Mouse (Mus musculus): ENCODE measurements around the gene Cgas. TPM values are rescaled to one million over a fixed set of nuclear protein-coding genes. Genes with fewer than 3 reads are reported as not detected.
A peak's percentile ranks its signal among the peaks of the same experiment; 100 is the strongest.

The Cgas gene
- polyA plus RNA-seq, 1 experiment from 2014 or later, result 2.2 TPM

GRCm38 (mm10) chr9:78474270-78474669 is 31.2 kb upstream of the Cgas start:
- H3K4me2 ChIP-seq (replicated peaks; ENCODE audit: low read depth, low read length), result no peak overlapping the region
- no peaks in the 10 kb centered on the region for H3K4me1 ChIP-seq (ENCODE audit: control insufficient read depth, insufficient read depth, low read length)
- H3K27ac ChIP-seq (ENCODE audit: low read depth, low read length), result no peak overlapping the region
- no peak for ATAC-seq (ENCODE audit: low FRiP score, low TSS enrichment)
- no peaks in the 10 kb centered on the region for H3K27me3 ChIP-seq (ENCODE audit: control insufficient read depth, insufficient read depth, low read length)
- H3K9ac ChIP-seq (ENCODE audit: low read depth, low read length), result no peak overlapping the region
- H3K9me3 ChIP-seq (ENCODE audit: control insufficient read depth, low read length), result no peaks in the 10 kb centered on the region
- no peak overlapping the region for H3K4me3 ChIP-seq (ENCODE audit: low read length)
- H3K36me3 ChIP-seq (ENCODE audit: control insufficient read depth, insufficient read depth, low read length), result peaks cover 57% of the 10 kb centered on the region
- WGBS, result 80% methylated on average over 2 of the region's 2 CpGs

GRCm38 (mm10) chr9:78473588-78473987 is 30.6 kb upstream of the Cgas start:
- H3K27me3 ChIP-seq (ENCODE audit: control insufficient read depth, insufficient read depth, low read length), result no peaks in the 10 kb centered on the region
- H3K9me3 ChIP-seq (ENCODE audit: control insufficient read depth, low read length), result no peaks in the 10 kb centered on the region
- no peak overlapping the region for H3K27ac ChIP-seq (ENCODE audit: low read depth, low read length)
- no peak overlapping the region for H3K4me3 ChIP-seq (ENCODE audit: low read length)
- H3K4me1 ChIP-seq (ENCODE audit: control insufficient read depth, insufficient read depth, low read length), result no peaks in the 10 kb centered on the region
- H3K9ac ChIP-seq (ENCODE audit: low read depth, low read length), result no peak overlapping the region
- H3K4me2 ChIP-seq (replicated peaks; ENCODE audit: low read depth, low read length), result no peak overlapping the region
- no peak for ATAC-seq (ENCODE audit: low FRiP score, low TSS enrichment)
- 60% methylated on average over 8 of the region's 8 CpGs for WGBS
- peaks cover 57% of the 10 kb centered on the region for H3K36me3 ChIP-seq (ENCODE audit: control insufficient read depth, insufficient read depth, low read length)

DNA sequence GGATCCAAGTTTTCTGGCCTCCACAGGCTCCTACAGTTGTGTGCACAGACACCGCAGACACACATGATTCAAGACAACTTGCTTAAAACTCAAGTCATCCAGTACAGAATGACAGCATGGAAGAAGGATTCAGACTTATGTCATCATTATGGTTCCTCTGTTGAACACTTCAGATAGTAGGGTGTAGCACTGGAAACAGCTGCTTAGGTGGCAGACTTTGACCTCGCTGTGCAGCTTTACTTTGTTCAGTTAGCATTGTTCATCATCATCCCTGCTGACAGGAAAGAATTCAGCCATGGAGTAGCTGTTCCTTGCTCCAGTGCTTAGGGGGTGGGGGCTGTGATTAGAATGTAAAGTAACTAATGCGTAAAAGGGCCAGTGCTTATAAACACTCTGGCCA is 22.7 kb upstream of the Cgas start:
- no peak for ATAC-seq (ENCODE audit: low FRiP score, low TSS enrichment)
- peaks cover 57% of the 10 kb centered on the region for H3K36me3 ChIP-seq (ENCODE audit: control insufficient read depth, insufficient read depth, low read length)

GRCm38 (mm10) chr9:78463337-78463736 is 20.3 kb upstream of the Cgas start:
- no peak overlapping the region for H3K4me3 ChIP-seq (ENCODE audit: low read length)
- H3K36me3 ChIP-seq (ENCODE audit: control insufficient read depth, insufficient read depth, low read length), result peaks cover 52% of the 10 kb centered on the region
- no peaks in the 10 kb centered on the region for H3K4me1 ChIP-seq (ENCODE audit: control insufficient read depth, insufficient read depth, low read length)
- H3K27me3 ChIP-seq (ENCODE audit: control insufficient read depth, insufficient read depth, low read length), result no peaks in the 10 kb centered on the region
- WGBS, result 94% methylated on average over 4 of the region's 4 CpGs
- ATAC-seq (ENCODE audit: low FRiP score, low TSS enrichment), result no peak
- no peak overlapping the region for H3K4me2 ChIP-seq (replicated peaks; ENCODE audit: low read depth, low read length)
- no peaks in the 10 kb centered on the region for H3K9me3 ChIP-seq (ENCODE audit: control insufficient read depth, low read length)
- H3K27ac ChIP-seq (ENCODE audit: low read depth, low read length), result no peak overlapping the region
- no peak overlapping the region for H3K9ac ChIP-seq (ENCODE audit: low read depth, low read length)

More for the DNA sequence above, 22.7 kb upstream of the Cgas start:
- H3K9me3 ChIP-seq (ENCODE audit: control insufficient read depth, low read length), result no peaks in the 10 kb centered on the region
- no peak overlapping the region for H3K4me3 ChIP-seq (ENCODE audit: low read length)
- no peak overlapping the region for H3K27ac ChIP-seq (ENCODE audit: low read depth, low read length)
- no peaks in the 10 kb centered on the region for H3K27me3 ChIP-seq (ENCODE audit: control insufficient read depth, insufficient read depth, low read length)
- WGBS, result 95% methylated on average over 3 of the region's 3 CpGs
- no peak overlapping the region for H3K4me2 ChIP-seq (replicated peaks; ENCODE audit: low read depth, low read length)
- H3K9ac ChIP-seq (ENCODE audit: low read depth, low read length), result no peak overlapping the region
- H3K4me1 ChIP-seq (ENCODE audit: control insufficient read depth, insufficient read depth, low read length), result no peaks in the 10 kb centered on the region

DNA sequence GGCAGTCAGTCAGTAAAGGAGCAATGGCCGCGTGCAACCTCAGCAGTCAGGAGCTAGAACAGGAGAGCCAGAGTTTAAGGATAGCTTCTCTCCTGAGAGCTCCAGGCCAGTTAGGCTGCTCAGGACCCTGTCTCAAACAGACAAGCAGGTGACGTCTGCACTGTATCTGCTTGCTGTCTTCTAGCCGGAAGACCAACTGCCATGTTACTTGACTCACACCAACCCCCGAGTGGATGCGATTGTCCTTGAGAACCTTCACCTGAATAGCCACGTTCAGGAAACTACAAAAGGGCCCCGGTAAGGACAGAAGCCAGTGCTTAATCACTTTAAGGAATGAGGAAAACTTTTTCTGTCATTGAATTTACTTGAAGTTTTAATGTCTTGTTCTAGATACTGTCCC is 14.0 kb upstream of the Cgas start:
- H3K27ac ChIP-seq (ENCODE audit: low read depth, low read length), result no peak overlapping the region
- ATAC-seq (ENCODE audit: low FRiP score, low TSS enrichment), result no peak
- WGBS, result 92% methylated on average over 8 of the region's 8 CpGs
- H3K9me3 ChIP-seq (ENCODE audit: control insufficient read depth, low read length), result no peaks in the 10 kb centered on the region
- H3K4me1 ChIP-seq (ENCODE audit: control insufficient read depth, insufficient read depth, low read length), result no peaks in the 10 kb centered on the region
- H3K36me3 ChIP-seq (ENCODE audit: control insufficient read depth, insufficient read depth, low read length), result peaks cover 46% of the 10 kb centered on the region
- H3K27me3 ChIP-seq (ENCODE audit: control insufficient read depth, insufficient read depth, low read length), result no peaks in the 10 kb centered on the region
- no peak overlapping the region for H3K4me3 ChIP-seq (ENCODE audit: low read length)
- H3K4me2 ChIP-seq (replicated peaks; ENCODE audit: low read depth, low read length), result no peak overlapping the region
- H3K9ac ChIP-seq (ENCODE audit: low read depth, low read length), result no peak overlapping the region

DNA sequence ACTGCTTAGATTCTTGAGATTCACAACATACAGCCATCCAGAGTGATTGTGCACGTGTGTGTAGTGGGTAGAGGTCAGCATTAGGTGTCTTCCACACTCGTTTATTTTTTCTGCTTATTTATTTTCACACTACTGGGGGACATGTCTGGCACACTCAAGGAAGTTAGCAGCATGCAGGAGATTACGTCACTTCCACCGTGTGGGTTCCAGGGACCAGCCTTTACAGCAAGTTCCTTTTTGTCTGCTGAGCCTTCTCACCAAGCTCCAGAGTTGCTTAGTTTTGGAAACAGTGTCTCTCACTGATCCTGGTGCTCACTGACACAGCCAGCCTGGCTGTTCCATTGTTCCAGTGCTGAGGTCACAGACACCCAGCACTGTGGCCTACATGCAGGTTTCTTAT is 8.3 kb upstream of the Cgas start:
- H3K9ac ChIP-seq (ENCODE audit: low read depth, low read length), result no peak overlapping the region
- no peak overlapping the region for H3K4me2 ChIP-seq (replicated peaks; ENCODE audit: low read depth, low read length)
- ATAC-seq (ENCODE audit: low FRiP score, low TSS enrichment), result no peak
- H3K4me3 ChIP-seq (ENCODE audit: low read length), result no peak overlapping the region
- H3K9me3 ChIP-seq (ENCODE audit: control insufficient read depth, low read length), result no peaks in the 10 kb centered on the region
- H3K36me3 ChIP-seq (ENCODE audit: control insufficient read depth, insufficient read depth, low read length), result peaks cover 14% of the 10 kb centered on the region; the same call in 1 of the 2 replicates
- no peaks in the 10 kb centered on the region for H3K4me1 ChIP-seq (ENCODE audit: control insufficient read depth, insufficient read depth, low read length)
- H3K27ac ChIP-seq (ENCODE audit: low read depth, low read length), result no peak overlapping the region
- 91% methylated on average over 4 of the region's 4 CpGs for WGBS
- peaks cover 5% of the 10 kb centered on the region; the same call in 1 of the 2 replicates for H3K27me3 ChIP-seq (ENCODE audit: control insufficient read depth, insufficient read depth, low read length)

- Histone ChIP-seq H3K36me3 (ENCODE audit: control insufficient read depth, insufficient read depth, low read length) (peaks cover 14% of the 10 kb centered on the region; the same call in 1 of the 2 replicates), H3K9ac (ENCODE audit: low read depth, low read length) (no peak overlapping the region), H3K27me3 (ENCODE audit: control insufficient read depth, insufficient read depth, low read length) (peaks cover 15% of the 10 kb centered on the region; the same call in 1 of the 2 replicates), H3K27ac (ENCODE audit: low read depth, low read length) (no peak overlapping the region), H3K4me3 (ENCODE audit: low read length) (no peak overlapping the region), H3K9me3 (ENCODE audit: control insufficient read depth, low read length) (no peaks in the 10 kb centered on the region), H3K4me2 (replicated peaks; ENCODE audit: low read depth, low read length) (no peak overlapping the region), H3K4me1 (ENCODE audit: control insufficient read depth, insufficient read depth, low read length) (no peaks in the 10 kb centered on the region)
- ATAC-seq (ENCODE audit: low FRiP score, low TSS enrichment), result no peak
- 85% methylated on average over 5 of the region's 5 CpGs for WGBS
Observed at GRCm38 (mm10) chr9:78450404-78450803, 7.4 kb upstream of the Cgas start.

DNA sequence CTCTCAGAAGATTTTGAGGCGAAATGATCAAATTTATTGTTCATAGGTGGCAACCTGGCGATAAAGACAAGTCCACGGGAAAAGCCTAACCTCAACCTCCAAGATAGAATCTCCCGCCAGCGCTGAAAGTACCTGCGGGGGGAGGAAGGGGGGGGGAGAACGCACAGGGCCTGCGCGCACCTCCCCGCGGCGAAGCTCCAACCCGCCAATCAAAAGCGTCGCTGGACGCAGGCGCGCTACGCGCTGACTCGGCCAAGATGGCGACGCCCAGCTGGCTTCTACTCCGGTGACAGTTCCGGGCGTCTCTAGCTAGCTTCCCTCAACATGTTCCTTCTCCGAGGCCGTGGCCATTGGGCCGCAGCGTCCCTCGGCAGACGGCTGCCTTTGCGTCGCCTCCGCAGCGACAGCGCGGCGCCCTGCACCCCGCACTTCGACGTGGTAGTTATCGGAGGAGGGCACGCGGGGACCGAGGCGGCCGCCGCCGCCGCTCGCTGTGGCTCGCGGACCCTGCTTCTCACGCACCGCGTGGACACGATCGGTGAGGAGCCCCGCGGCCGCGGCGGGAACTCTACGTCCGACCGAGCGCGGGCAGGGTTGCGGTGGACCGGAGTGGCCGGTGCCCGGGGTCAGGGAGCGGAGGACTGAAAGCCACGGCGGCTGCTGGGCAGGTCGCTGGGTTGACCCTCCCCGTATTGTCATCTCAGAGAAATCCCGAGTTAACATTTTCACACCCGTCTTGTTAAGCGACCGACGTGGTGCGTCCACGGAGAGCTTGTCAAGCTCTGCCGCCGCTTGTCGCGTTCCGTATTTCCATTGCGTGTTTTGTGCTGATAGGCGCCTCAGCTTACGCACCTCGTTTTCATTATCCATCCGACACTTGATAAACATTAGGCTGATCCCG is 5.2 kb upstream of the Cgas start, which contains the start of the genes Mto1 and Gm17324:
Gene Mto1 (plus strand): TSS at position 236 of the 901 bp plus-strand sequence.
Gene Gm17324 (minus strand): TSS at position 814 of the 901 bp plus-strand sequence.
- H3K4me3 ChIP-seq (ENCODE audit: low read length), result peak within 1 kb of the TSS; percentile 96
- peak within 1 kb of the TSS; percentile 69; the same call in 1 of the 2 replicates for H3K27ac ChIP-seq (ENCODE audit: low read depth, low read length)
- peak; percentile 95 for ATAC-seq (ENCODE audit: low FRiP score, low TSS enrichment)
- H3K27me3 ChIP-seq (ENCODE audit: control insufficient read depth, insufficient read depth, low read length), result peaks cover 30% of the 10 kb centered on the region
- peaks cover 6% of the 10 kb centered on the region; the same call in 1 of the 2 replicates for H3K36me3 ChIP-seq (ENCODE audit: control insufficient read depth, insufficient read depth, low read length)
- H3K9me3 ChIP-seq (ENCODE audit: control insufficient read depth, low read length), result no peaks in the 10 kb centered on the region
- peak within 1 kb of the TSS; percentile 77 for H3K4me2 ChIP-seq (replicated peaks; ENCODE audit: low read depth, low read length)
- WGBS, result under 1% methylated on average over 95 of the region's 96 CpGs
- H3K9ac ChIP-seq (ENCODE audit: low read depth, low read length), result peak within 1 kb of the TSS; percentile 94
- 0 out of 2 replicates have a peak, but pooled peaks cover 2% of the 10 kb centered on the region for H3K4me1 ChIP-seq (ENCODE audit: control insufficient read depth, insufficient read depth, low read length)

- 24% methylated on average over 9 of the region's 9 CpGs for whole genome bisulfite sequencing
Observed at GRCm38 (mm10) chr9:78447606-78447972, 4.6 kb upstream of the Cgas start.

More at GRCm38 (mm10) chr9:78447606-78447972, 4.6 kb upstream of the Cgas start:
- Histone ChIP-seq H3K9me3 (ENCODE audit: control insufficient read depth, low read length) (no peaks in the 10 kb centered on the region), H3K27ac (ENCODE audit: low read depth, low read length) (no peak overlapping the region), H3K4me2 (replicated peaks; ENCODE audit: low read depth, low read length) (peak overlapping the region; percentile 77), H3K27me3 (ENCODE audit: control insufficient read depth, insufficient read depth, low read length) (peaks cover 36% of the 10 kb centered on the region), H3K36me3 (ENCODE audit: control insufficient read depth, insufficient read depth, low read length) (peaks cover 3% of the 10 kb centered on the region; the same call in 1 of the 2 replicates), H3K9ac (ENCODE audit: low read depth, low read length) (peak overlapping the region; percentile 94; the same call in 1 of the 2 replicates), H3K4me3 (ENCODE audit: low read length) (peak overlapping the region; percentile 96), H3K4me1 (ENCODE audit: control insufficient read depth, insufficient read depth, low read length) (0 out of 2 replicates have a peak, but pooled peaks cover 3% of the 10 kb centered on the region)
- peak; percentile 18; the same call in 1 of the 2 replicates for ATAC-seq (ENCODE audit: low FRiP score, low TSS enrichment)

All from kidney, embryonic 14.5 days (tissue).